Mouse (Mus musculus) left cerebral cortex, adult 11 months (tissue): Measurements from ENCODE around the gene Trmt112.
A peak's percentile ranks its signal among the peaks of the same experiment; 100 is the strongest.

Experiments
- DNase-seq: peaks from one replicate; pipeline ENCODE4 v3.0.0; 2022; ENCODE audit warnings: low spot score

Trmt112 gene

GRCm38 (mm10) chr19:6949951-6950350 is 40.5 kb downstream of the Trmt112 start:
- no peak for DNase-seq

GRCm38 (mm10) chr19:6950613-6951153 is 41.2 kb downstream of the Trmt112 start:
- no peak for DNase-seq

GRCm38 (mm10) chr19:6951381-6951968 is 42.0 kb downstream of the Trmt112 start:
- DNase-seq, result peak; percentile 89

GRCm38 (mm10) chr19:6951994-6952711 is 42.7 kb downstream of the Trmt112 start:
- DNase-seq, result no peak

GRCm38 (mm10) chr19:6952712-6953037 is 43.2 kb downstream of the Trmt112 start:
- DNase-seq, result no peak

- DNase-seq, result no peak
These were observed 44.5 kb downstream of the Trmt112 start for GRCm38 (mm10) chr19:6954046-6954445.

GRCm38 (mm10) chr19:6955424-6955823 is 45.9 kb downstream of the Trmt112 start:
- no peak for DNase-seq

- no peak for DNase-seq
These were observed 47.0 kb downstream of the Trmt112 start for GRCm38 (mm10) chr19:6956461-6956860.
